Mouse (Mus musculus) stomach, embryonic 16.5 days (tissue): ENCODE data around the gene Ttyh3. TPM values are rescaled to one million over a fixed set of nuclear protein-coding genes. Genes with fewer than 3 reads are reported as not detected.

Source experiments
- polyA plus RNA-seq: library from polyadenylated mRNA; unstranded; fragments of >200 nt; fragmentation: Nextera tagmentation; extraction: Ambion mirVana; gene quantifications from 2 replicates; pipeline ENCODE4 v1.2.1, GENCODE M21; 2015

The Ttyh3 gene
- polyA plus RNA-seq, 1 experiment from 2014 or later = 17.8 TPM

Other genes with a start within 250 kb of the Ttyh3 start
- 64.3 and 72.7 TPM in 2 replicates for gene Eif3b, start 229.7 kb downstream of the Ttyh3 start, polyA plus RNA-seq
- gene Gm4869, start 203.4 kb downstream of the Ttyh3 start, polyA plus RNA-seq = not detected in 2 replicates
- 22.6 and 27.4 TPM in 2 replicates for gene Chst12, start 143.5 kb downstream of the Ttyh3 start, polyA plus RNA-seq
- 0.71 TPM in 1 of 2 replicates, not detected in the other for gene Grifin, start 84.0 kb downstream of the Ttyh3 start, polyA plus RNA-seq
- gene Lfng, start 41.7 kb downstream of the Ttyh3 start, polyA plus RNA-seq = 21.5 and 21.6 TPM in 2 replicates
- 19.2 and 21.1 TPM in 2 replicates for gene Iqce, start 53.3 kb upstream of the Ttyh3 start, polyA plus RNA-seq
- gene Brat1, start 56.0 kb upstream of the Ttyh3 start, polyA plus RNA-seq = 20.4 and 20.7 TPM in 2 replicates
- gene Amz1, start 75.1 kb upstream of the Ttyh3 start, polyA plus RNA-seq = 1.00 and 1.2 TPM in 2 replicates
- gene Gna12, start 181.4 kb upstream of the Ttyh3 start, polyA plus RNA-seq = 6.9 and 7.2 TPM in 2 replicates